Mouse (Mus musculus) ES-Bruce4 (cell line): ENCODE data around the gene Sf3b4. TPM values are rescaled to one million over a fixed set of nuclear protein-coding genes. Genes with fewer than 3 reads are reported as not detected.
"Not testable (repeated sequence)": the region's sequence is repeated elsewhere in the genome, so short reads cannot be mapped to it uniquely, and the experiment has no call there.

ENCODE experiments used
- H3K27ac ChIP-seq: 2 replicates; pipeline ENCODE4 v1.5.1; 2012; ENCODE audit warnings: low read length, inconsistent platforms; ENCODE audit not compliant: insufficient read depth
- H3K27me3 ChIP-seq: 2 replicates; pipeline ENCODE4 v1.6.1; 2012; ENCODE audit warnings: mild to moderate bottlenecking, low read length, inconsistent platforms; ENCODE audit not compliant: control insufficient read depth, poor library complexity, insufficient read depth, severe bottlenecking
- H3K36me3 ChIP-seq: 2 replicates; pipeline ENCODE4 v1.6.1; 2012; ENCODE audit warnings: inconsistent platforms, mild to moderate bottlenecking, low read length, moderate library complexity; ENCODE audit not compliant: control insufficient read depth, poor library complexity, insufficient read depth, severe bottlenecking
- H3K4me1 ChIP-seq: one replicate; pipeline ENCODE4 v1.8.1; 2011; ENCODE audit warnings: low read length; ENCODE audit not compliant: control insufficient read depth, insufficient read depth
- H3K4me3 ChIP-seq: 2 replicates; pipeline ENCODE4 v1.5.1; 2011; ENCODE audit warnings: low read depth, mild to moderate bottlenecking, low read length
- H3K9ac ChIP-seq: 2 replicates; pipeline ENCODE4 v1.6.1; 2012; ENCODE audit warnings: low read depth, mild to moderate bottlenecking, inconsistent platforms; ENCODE audit not compliant: poor library complexity, severe bottlenecking
- H3K9me3 ChIP-seq: replicated peaks from 2 replicates; pipeline ENCODE4 v1.6.1; 2012; ENCODE audit warnings: mild to moderate bottlenecking, low read length, inconsistent platforms; ENCODE audit not compliant: control insufficient read depth, poor library complexity, insufficient read depth, severe bottlenecking
- CTCF ChIP-seq: IDR thresholded peaks from one replicate; pipeline ENCODE4 v1.8.1; 2011; ENCODE audit warnings: low read depth, low read length
- EP300 ChIP-seq: IDR thresholded peaks from 2 replicates; pipeline ENCODE4 v1.6.1; 2011; ENCODE audit warnings: low read depth, low read length; ENCODE audit not compliant: insufficient read depth
- POLR2A ChIP-seq: IDR thresholded peaks from one replicate; pipeline ENCODE4 v1.8.1; 2011; ENCODE audit warnings: low read length; ENCODE audit not compliant: insufficient read depth
- polyA plus RNA-seq: library from polyadenylated mRNA; stranded (reverse); fragments of >200 nt; gene quantifications from 2 replicates; pipeline ENCODE4 v1.2.4, GENCODE M21; 2011; ENCODE audit warnings: low read depth; ENCODE audit not compliant: missing spikeins, insufficient read depth, insufficient read length

Sf3b4 gene
- polyA plus RNA-seq, 1 experiment: 81.7 TPM

GRCm38 (mm10) chr3:96192977-96193376 lies 20.8 kb downstream of the Sf3b4 start:
- no peak overlapping the region for H3K27ac ChIP-seq
- H3K4me3 ChIP-seq: no peak overlapping the region
- H3K9ac ChIP-seq: no peak overlapping the region
- no peaks in the 10 kb centered on the region for H3K36me3 ChIP-seq
- H3K4me1 ChIP-seq: no peaks in the 10 kb centered on the region
- no peaks in the 10 kb centered on the region for H3K27me3 ChIP-seq
- TF ChIP-seq EP300 (no peak), POLR2A (no peak), CTCF (no peak)
- H3K9me3 ChIP-seq: no peaks in the 10 kb centered on the region

- Histone ChIP-seq H3K27me3 (no peaks in the 10 kb centered on the region), H3K9me3 (no peaks in the 10 kb centered on the region), H3K27ac (no peak overlapping the region), H3K4me3 (no peak overlapping the region), H3K36me3 (no peaks in the 10 kb centered on the region), H3K9ac (no peak overlapping the region), H3K4me1 (peaks cover 1% of the 10 kb centered on the region)
- TF ChIP-seq POLR2A (no peak), CTCF (no peak), EP300 (no peak)
Measured at GRCm38 (mm10) chr3:96194966-96195365, 22.8 kb downstream of the Sf3b4 start.

GRCm38 (mm10) chr3:96195616-96196313 lies 23.6 kb downstream of the Sf3b4 start:
- Histone ChIP-seq H3K27me3 (no peaks in the 10 kb centered on the region), H3K9ac (peak overlapping the region; percentile 61), H3K4me3 (no peak overlapping the region), H3K4me1 (peaks cover 1% of the 10 kb centered on the region), H3K36me3 (no peaks in the 10 kb centered on the region), H3K9me3 (no peaks in the 10 kb centered on the region), H3K27ac (peak overlapping the region; percentile 47)
- no peak for TF ChIP-seq POLR2A
- TF ChIP-seq CTCF: peak; percentile 21
- TF ChIP-seq EP300: no peak

GRCm38 (mm10) chr3:96196437-96197128 lies 24.5 kb downstream of the Sf3b4 start:
- peak overlapping the region; percentile 47 for H3K27ac ChIP-seq
- peak overlapping the region; percentile 61 for H3K9ac ChIP-seq
- H3K4me3 ChIP-seq: peak overlapping the region; percentile 85
- peaks cover 1% of the 10 kb centered on the region for H3K4me1 ChIP-seq
- TF ChIP-seq POLR2A (no peak), EP300 (no peak), CTCF (no peak)
- no peaks in the 10 kb centered on the region for H3K27me3 ChIP-seq
- H3K9me3 ChIP-seq: no peaks in the 10 kb centered on the region
- H3K36me3 ChIP-seq: no peaks in the 10 kb centered on the region

- peak overlapping the region; percentile 47 for H3K27ac ChIP-seq
- H3K36me3 ChIP-seq: no peaks in the 10 kb centered on the region
- H3K9me3 ChIP-seq: no peaks in the 10 kb centered on the region
- H3K4me1 ChIP-seq: peaks cover 1% of the 10 kb centered on the region
- peak overlapping the region; percentile 61 for H3K9ac ChIP-seq
- no peaks in the 10 kb centered on the region for H3K27me3 ChIP-seq
- peak; percentile 41; the same call in 1 of the 2 replicates for TF ChIP-seq EP300
- TF ChIP-seq CTCF: no peak
- TF ChIP-seq POLR2A: peak; percentile 94
- peak overlapping the region; percentile 85 for H3K4me3 ChIP-seq
Measured at GRCm38 (mm10) chr3:96197129-96197749, 25.1 kb downstream of the Sf3b4 start.

GRCm38 (mm10) chr3:96198181-96198580 lies 26.0 kb downstream of the Sf3b4 start:
- Histone ChIP-seq H3K4me3 (peak overlapping the region; percentile 84), H3K27me3 (no peaks in the 10 kb centered on the region), H3K36me3 (no peaks in the 10 kb centered on the region), H3K9ac (peak overlapping the region; percentile 85), H3K4me1 (peaks cover 1% of the 10 kb centered on the region), H3K27ac (peak overlapping the region; percentile 79), H3K9me3 (no peaks in the 10 kb centered on the region)
- TF ChIP-seq POLR2A (no peak), CTCF (no peak), EP300 (no peak)

- not testable (repeated sequence) for H3K27ac ChIP-seq, H3K4me3 ChIP-seq, H3K27me3 ChIP-seq, H3K36me3 ChIP-seq, H3K9me3 ChIP-seq, H3K4me1 ChIP-seq
- H3K9ac ChIP-seq: 0 out of 2 replicates have a peak overlapping the region, but pooled peaks have one; percentile 7
Measured at GRCm38 (mm10) chr3:96198601-96199251, 26.6 kb downstream of the Sf3b4 start.
